Mouse (Mus musculus) ES-Bruce4 (cell line): ENCODE data around the gene Ppm1j.

Source experiments
- EP300 ChIP-seq: IDR thresholded peaks from 2 replicates; pipeline ENCODE4 v1.6.1; 2011; ENCODE audit warnings: low read depth, low read length; ENCODE audit not compliant: insufficient read depth
- POLR2A ChIP-seq: IDR thresholded peaks from one replicate; pipeline ENCODE4 v1.8.1; 2011; ENCODE audit warnings: low read length; ENCODE audit not compliant: insufficient read depth

- TF ChIP-seq POLR2A (no peak), EP300 (0 out of 2 replicates have a peak, but pooled peaks have one; percentile 31)
These were observed 13.3 kb downstream of the Ppm1j start for GRCm38 (mm10) chr3:104793871-104794828.
